Mouse (Mus musculus) bone marrow, adult 2 months (tissue): Measurements from ENCODE around the gene Gchfr. TPM values are rescaled to one million over a fixed set of nuclear protein-coding genes. Genes with fewer than 3 reads are reported as not detected.

ENCODE experiments used
- H3K27ac ChIP-seq: fragments of 200-500 bp; 2 replicates; pipeline ENCODE4 v1.5.1; 2012; ENCODE audit warnings: low read depth, mild to moderate bottlenecking, control low read depth, inconsistent platforms, low read length; ENCODE audit not compliant: control insufficient read depth, poor library complexity, insufficient read depth
- H3K4me1 ChIP-seq: fragments of 200-500 bp; 2 replicates; pipeline ENCODE4 v1.6.1; 2011; ENCODE audit warnings: low read length; ENCODE audit not compliant: control insufficient read depth, insufficient read depth
- H3K4me3 ChIP-seq: fragments of 200-500 bp; replicated peaks from 2 replicates; pipeline ENCODE3; 2011; ENCODE audit warnings: mild to moderate bottlenecking, low read depth, low read length, control low read depth; ENCODE audit not compliant: control insufficient read depth
- CTCF ChIP-seq: fragments of 200-500 bp; IDR thresholded peaks from 2 replicates; pipeline ENCODE4 v1.5.1; 2011; ENCODE audit warnings: low read length, control low read depth; ENCODE audit not compliant: control insufficient read depth, insufficient read depth
- POLR2A ChIP-seq: fragments of 200-500 bp; IDR thresholded peaks from 2 replicates; pipeline ENCODE4 v1.6.1; 2011; ENCODE audit warnings: low read depth, mild to moderate bottlenecking, control low read depth, low read length, borderline replicate concordance; ENCODE audit not compliant: control insufficient read depth
- WGBS: fragments of 180-500 bp; shearing (Covaris S2); methylation state at CpG from one replicate; pipeline ENCODE4 v1.1.7; 2018; 5-methylcytosine and 5-hydroxymethylcytosine counted together
- polyA plus RNA-seq: library from polyadenylated mRNA; stranded (reverse); fragments of >200 nt; gene quantifications from 2 replicates; pipeline ENCODE4 v1.2.4, GENCODE M21; 2011; ENCODE audit warnings: low replicate concordance; ENCODE audit not compliant: missing spikeins, insufficient read depth, insufficient read length

Gchfr gene
- polyA plus RNA-seq, 1 experiment, result 4.0 TPM

GRCm38 (mm10) chr2:119170282-119170681 lies 2.7 kb downstream of the Gchfr start:
- TF ChIP-seq POLR2A, result no peak
- TF ChIP-seq CTCF, result no peak
- 75% methylated on average over 2 of the region's 2 CpGs for WGBS
- Histone ChIP-seq H3K4me3 (no peak overlapping the region), H3K4me1 (peaks cover 4% of the 10 kb centered on the region; the same call in 1 of the 2 replicates), H3K27ac (no peak overlapping the region)

GRCm38 (mm10) chr2:119171574-119171973 lies 4.0 kb downstream of the Gchfr start:
- H3K27ac ChIP-seq, result peak overlapping the region; percentile 23; the same call in 1 of the 2 replicates
- TF ChIP-seq CTCF (no peak), POLR2A (no peak)
- 80% methylated on average over 8 of the region's 8 CpGs for WGBS
- H3K4me3 ChIP-seq, result no peak overlapping the region
- H3K4me1 ChIP-seq, result peaks cover 4% of the 10 kb centered on the region; the same call in 1 of the 2 replicates

GRCm38 (mm10) chr2:119172446-119172845 lies 4.9 kb downstream of the Gchfr start:
- no peak for TF ChIP-seq CTCF
- no peak for TF ChIP-seq POLR2A
- Histone ChIP-seq H3K4me1 (peaks cover 4% of the 10 kb centered on the region; the same call in 1 of the 2 replicates), H3K4me3 (no peak overlapping the region), H3K27ac (no peak overlapping the region)
- WGBS, result 79% methylated on average over 7 of the region's 7 CpGs

- Histone ChIP-seq H3K4me1 (peaks cover 4% of the 10 kb centered on the region; the same call in 1 of the 2 replicates), H3K27ac (no peak overlapping the region), H3K4me3 (no peak overlapping the region)
- 38% methylated on average over 13 of the region's 13 CpGs for WGBS
- TF ChIP-seq CTCF (no peak), POLR2A (no peak)
These were observed 5.4 kb downstream of the Gchfr start for GRCm38 (mm10) chr2:119172862-119173576.

- TF ChIP-seq POLR2A (no peak), CTCF (no peak)
- Histone ChIP-seq H3K27ac (no peak within 1 kb of the TSS; the same call in 1 of the 2 replicates), H3K4me3 (no peak within 1 kb of the TSS), H3K4me1 (peaks cover 4% of the 10 kb centered on the region; the same call in 1 of the 2 replicates)
- WGBS, result 60% methylated on average over 8 of the region's 8 CpGs
These were observed 6.5 kb downstream of the Gchfr start, which contains the start of gene Gm14137 for GRCm38 (mm10) chr2:119173991-119174651. Gm14137 (plus strand) TSS chr2:119174509.

GRCm38 (mm10) chr2:119174866-119175265 lies 7.3 kb downstream of the Gchfr start:
- WGBS, result 91% methylated on average over 14 of the region's 14 CpGs
- Histone ChIP-seq H3K4me1 (peaks cover 4% of the 10 kb centered on the region; the same call in 1 of the 2 replicates), H3K4me3 (no peak overlapping the region), H3K27ac (no peak overlapping the region; the same call in 1 of the 2 replicates)
- TF ChIP-seq CTCF (no peak), POLR2A (no peak)

GRCm38 (mm10) chr2:119175614-119176013 lies 8.0 kb downstream of the Gchfr start:
- 70% methylated on average over 6 of the region's 6 CpGs for WGBS
- peaks cover 4% of the 10 kb centered on the region; the same call in 1 of the 2 replicates for H3K4me1 ChIP-seq
- H3K27ac ChIP-seq, result no peak overlapping the region

GRCm38 (mm10) chr2:119176761-119177160 lies 9.2 kb downstream of the Gchfr start:
- TF ChIP-seq POLR2A (no peak), CTCF (no peak)
- H3K4me3 ChIP-seq, result no peak overlapping the region
- 79% methylated on average over 3 of the region's 3 CpGs for WGBS
- peaks cover 2% of the 10 kb centered on the region; the same call in 1 of the 2 replicates for H3K4me1 ChIP-seq
- no peak overlapping the region for H3K27ac ChIP-seq

More at GRCm38 (mm10) chr2:119175614-119176013, 8.0 kb downstream of the Gchfr start:
- TF ChIP-seq POLR2A (no peak), CTCF (no peak)
- no peak overlapping the region for H3K4me3 ChIP-seq
